Mouse (Mus musculus): ENCODE measurements around the gene Adh7.

Gene Adh7

GRCm38 (mm10) chr3:138222952-138223351 is 5.4 kb downstream of the Adh7 start:
- peak; percentile 77 for DNase-seq (ENCODE audit: low read depth, low spot score)

DNA sequence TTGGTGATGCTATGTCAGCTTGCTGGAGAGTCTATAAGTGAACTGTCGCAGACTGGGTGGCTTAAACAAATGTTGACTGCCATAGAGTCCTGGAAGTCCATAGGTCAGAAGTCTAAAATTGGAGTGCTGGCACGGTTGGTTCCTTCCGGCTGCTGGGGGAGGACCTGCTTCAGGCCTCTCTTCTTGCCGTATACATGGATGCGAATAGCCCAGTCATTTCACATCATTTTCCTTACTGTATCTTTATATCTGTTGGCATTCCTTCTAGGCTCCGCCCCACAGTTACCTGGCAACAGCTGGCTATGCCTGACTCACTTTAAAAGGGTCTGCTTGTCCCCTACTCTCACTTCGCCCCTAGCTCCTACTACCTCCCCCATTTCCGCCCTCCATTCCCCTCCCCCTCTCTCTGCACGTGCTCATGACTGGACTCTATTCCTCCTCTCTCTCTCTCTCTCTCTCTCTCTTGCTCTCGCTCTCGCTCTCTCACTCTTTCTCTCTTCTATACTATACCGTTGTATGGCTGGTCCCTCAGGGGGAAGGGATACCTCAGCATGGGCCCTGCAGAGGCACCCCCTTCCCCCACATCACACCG is 6.9 kb downstream of the Adh7 start:
- no peak for DNase-seq (ENCODE audit: low read depth, low spot score)

DNA sequence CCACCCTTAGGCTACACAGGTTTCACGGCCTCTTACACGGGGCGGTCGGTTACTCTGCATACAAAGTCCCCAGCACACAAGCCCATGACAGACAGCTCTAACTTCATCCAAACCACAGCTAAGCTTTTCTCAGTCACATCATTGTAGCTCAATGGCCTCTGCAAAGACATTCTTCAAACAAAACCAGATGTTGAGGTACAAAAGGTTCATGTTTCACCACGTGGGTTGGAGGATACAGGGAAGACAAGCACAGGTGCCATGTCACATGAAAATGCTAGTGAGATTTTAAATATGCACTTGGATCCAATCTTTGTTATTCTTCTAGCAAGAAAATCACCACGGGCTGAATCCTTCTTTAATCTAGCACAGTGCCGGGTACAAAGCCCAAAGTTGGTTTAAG is 7.8 kb downstream of the Adh7 start:
- DNase-seq (ENCODE audit: low read depth, low spot score): no peak

GRCm38 (mm10) chr3:138225853-138226252 is 8.3 kb downstream of the Adh7 start:
- no peak for DNase-seq (ENCODE audit: low read depth, low spot score)

DNA sequence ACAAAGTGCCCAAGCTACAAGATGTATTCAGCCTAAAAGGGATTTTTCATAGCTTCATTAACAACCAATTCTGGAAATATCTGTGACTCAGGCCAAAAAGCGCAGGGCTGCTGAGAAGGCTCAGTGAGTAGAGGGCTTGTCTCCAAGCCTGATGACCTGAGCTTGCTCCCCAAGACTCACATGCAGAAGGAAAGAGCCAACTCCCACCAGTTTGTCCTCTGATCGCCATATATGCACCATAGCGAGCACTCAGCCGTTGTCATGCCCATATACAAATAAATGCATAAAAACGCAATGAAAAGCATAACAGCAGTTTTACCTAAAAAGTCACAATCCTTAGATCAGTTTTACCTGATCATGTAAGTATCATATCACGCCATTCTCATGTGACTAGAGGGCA is 8.9 kb downstream of the Adh7 start:
- no peak for DNase-seq (ENCODE audit: low read depth, low spot score)

DNA sequence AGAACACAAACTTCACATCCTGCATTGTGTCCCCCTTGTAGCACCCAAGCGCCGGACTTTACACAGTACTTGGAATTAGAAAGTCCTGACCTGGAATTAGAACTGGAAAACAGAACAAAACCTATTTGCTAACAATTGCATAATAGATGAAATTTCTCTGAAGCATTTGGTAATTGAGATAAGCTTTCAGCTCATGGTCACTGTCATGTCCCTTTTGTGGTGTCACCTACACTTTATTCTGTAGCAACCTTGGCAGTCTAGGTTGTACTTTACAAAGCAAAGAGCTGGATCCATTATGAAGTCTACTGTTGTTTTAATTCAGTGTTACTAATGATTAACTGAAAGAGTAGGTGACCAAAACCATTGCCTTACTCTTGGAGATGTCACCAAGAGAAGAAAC is 9.5 kb downstream of the Adh7 start:
- DNase-seq (ENCODE audit: low read depth, low spot score): no peak

DNA sequence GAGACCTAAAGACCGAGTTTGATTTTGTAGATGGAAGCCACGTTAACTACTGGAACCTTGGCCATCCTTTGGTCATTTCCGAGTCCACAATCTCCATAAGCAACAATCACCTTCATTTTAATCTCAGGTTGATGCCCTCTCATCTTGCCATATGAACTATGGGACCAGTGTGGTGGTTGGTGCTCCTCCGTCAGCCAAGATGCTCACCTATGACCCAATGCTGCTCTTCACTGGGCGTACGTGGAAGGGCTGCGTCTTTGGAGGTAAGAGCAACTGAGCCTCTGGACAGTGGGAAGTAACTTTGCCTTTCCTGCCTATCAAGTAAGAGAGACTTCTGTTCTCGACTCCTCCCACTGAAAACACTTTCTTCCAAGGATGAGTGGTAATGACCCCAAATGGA is 10.2 kb downstream of the Adh7 start:
- DNase-seq (ENCODE audit: low read depth, low spot score): no peak

DNA sequence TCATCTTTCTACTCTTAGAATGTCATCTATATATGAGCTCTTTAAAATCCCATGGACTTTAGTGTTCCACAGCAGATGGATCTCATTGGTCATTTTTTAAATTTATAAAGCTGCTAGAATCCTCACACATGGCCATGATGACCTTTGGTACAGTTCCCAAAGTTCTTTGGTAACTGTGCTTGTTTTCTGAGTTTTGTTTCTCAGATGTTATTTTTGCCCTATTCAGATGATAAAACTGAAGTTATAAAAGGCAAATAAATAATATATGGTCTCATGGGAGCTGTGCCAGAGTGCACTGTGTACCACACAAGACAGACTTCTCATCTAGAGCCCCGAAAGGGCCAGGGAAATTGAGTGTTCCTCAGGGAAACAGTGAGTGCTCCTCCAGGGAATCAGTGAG is 11.9 kb downstream of the Adh7 start:
- no peak for DNase-seq (ENCODE audit: low read depth, low spot score)

GRCm38 (mm10) chr3:138230266-138230665 is 12.7 kb downstream of the Adh7 start:
- DNase-seq (ENCODE audit: low read depth, low spot score): no peak

- no peak for DNase-seq (ENCODE audit: low read depth, low spot score)
These were observed 14.0 kb downstream of the Adh7 start for GRCm38 (mm10) chr3:138231531-138231930.

- no peak for DNase-seq (ENCODE audit: low read depth, low spot score)
These were observed 19.1 kb downstream of the Adh7 start for GRCm38 (mm10) chr3:138236546-138237163.

DNA sequence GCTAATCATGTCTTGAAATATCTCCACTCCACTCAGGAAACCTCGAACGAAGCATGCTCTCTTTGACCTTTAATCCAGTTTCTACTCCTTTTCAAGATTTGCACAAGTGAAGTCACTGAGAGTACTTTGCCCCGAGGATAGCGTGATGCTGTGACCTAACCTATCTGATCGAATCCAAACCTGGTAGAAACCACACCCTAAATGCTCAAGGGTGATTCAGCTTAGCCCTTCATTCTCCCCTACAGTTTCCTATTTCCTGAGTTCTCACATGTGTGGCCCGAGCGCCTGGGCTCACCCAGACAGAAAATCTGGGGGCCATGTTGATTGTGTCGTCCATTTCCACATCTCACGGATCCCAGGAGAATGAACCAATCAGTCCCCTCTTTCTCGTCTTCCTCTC is 20.5 kb downstream of the Adh7 start:
- DNase-seq (ENCODE audit: low read depth, low spot score): no peak

GRCm38 (mm10) chr3:138239461-138239860 is 21.9 kb downstream of the Adh7 start:
- no peak for DNase-seq (ENCODE audit: low read depth, low spot score)

GRCm38 (mm10) chr3:138240411-138240810 is 22.9 kb downstream of the Adh7 start:
- DNase-seq (ENCODE audit: low read depth, low spot score): no peak

GRCm38 (mm10) chr3:138240942-138241341 is 23.4 kb downstream of the Adh7 start:
- DNase-seq (ENCODE audit: low read depth, low spot score): no peak

GRCm38 (mm10) chr3:138241371-138241770 is 23.8 kb downstream of the Adh7 start:
- no peak for DNase-seq (ENCODE audit: low read depth, low spot score)

DNA sequence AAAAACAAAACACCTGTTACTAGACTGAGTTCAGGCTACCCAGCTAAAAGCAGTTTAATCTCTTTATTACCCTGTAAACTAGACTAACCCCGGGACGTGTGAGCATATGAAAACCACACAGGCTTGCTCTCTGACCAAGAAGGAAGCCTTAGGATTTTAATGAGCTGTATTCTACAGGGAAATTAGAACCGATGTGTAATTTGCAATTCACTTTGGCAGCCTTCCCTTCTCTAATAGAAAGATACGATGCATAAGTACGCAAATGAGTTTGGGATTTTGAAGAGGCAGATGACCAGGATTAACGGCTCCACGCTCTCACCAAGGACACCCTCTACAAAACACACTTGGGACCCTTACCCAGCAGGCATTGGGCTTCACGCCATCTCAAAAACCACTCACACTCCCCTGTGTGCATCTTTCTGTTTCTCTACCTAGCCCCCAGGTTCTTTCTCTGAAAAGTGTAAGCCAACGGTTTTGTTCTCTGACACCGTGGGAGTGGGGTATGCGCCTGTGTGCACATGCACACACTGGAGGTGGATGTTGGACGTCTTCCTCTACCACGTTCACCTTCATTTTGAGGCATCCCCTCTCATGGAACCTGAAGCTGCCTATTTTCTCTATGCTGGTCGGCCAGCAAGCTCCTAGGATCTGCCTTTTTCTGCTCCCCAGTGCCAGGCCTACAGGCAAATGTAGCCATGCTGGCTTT is 24.6 kb downstream of the Adh7 start:
- no peak for DNase-seq (ENCODE audit: low read depth, low spot score)

DNA sequence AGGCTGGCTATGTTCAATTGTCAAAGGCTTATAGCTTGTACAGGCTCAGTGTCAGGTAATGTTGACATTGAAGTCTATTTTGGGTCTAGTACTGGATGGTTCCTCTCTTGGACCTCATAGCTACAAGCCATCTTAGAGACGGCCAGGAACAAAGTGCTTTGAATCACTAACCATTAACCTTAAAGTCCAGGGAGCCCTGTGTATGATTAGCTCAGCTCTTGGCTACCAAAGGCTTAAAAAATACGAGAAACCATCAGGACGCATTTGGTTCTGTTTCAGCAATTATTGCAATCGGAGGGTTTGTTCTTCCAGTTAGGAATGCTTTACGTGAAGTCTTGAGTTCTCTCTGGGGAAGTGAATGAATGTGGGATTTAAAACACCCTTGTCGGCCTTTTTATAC is 25.4 kb downstream of the Adh7 start:
- DNase-seq (ENCODE audit: low read depth, low spot score): no peak

DNA sequence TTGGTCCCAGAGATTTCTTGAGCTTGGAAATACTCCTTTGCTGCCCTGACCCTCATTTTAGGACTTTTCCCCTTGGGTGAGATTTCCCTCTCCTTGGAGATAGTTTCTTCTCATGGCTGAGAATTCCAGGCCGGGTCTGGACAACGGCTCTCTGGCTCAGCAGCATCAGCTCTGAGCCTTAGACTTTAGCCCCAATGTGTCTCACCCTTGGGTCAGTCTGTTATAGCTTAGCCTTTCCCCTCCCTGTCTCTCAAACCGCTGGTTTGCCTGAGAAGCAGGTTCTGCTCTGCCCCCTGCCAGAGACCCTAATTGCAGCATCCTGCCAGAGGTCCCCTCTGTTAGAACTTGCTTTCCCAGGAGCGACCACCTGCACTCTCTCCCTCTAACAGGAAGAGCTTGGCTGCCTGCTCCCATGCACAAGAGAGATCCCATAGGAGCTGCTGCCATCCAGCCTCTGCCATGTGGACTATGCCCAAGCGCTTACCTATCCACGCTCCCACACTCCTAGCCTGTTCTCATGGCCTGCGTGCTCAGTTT is 26.8 kb downstream of the Adh7 start:
- no peak for DNase-seq (ENCODE audit: low read depth, low spot score)

GRCm38 (mm10) chr3:138246511-138247020 is 29.0 kb downstream of the Adh7 start:
- no peak for DNase-seq (ENCODE audit: low read depth, low spot score)

GRCm38 (mm10) chr3:138247241-138247640 is 29.7 kb downstream of the Adh7 start:
- DNase-seq (ENCODE audit: low read depth, low spot score): no peak

- DNase-seq (ENCODE audit: low read depth, low spot score): no peak
These were observed 30.5 kb downstream of the Adh7 start for GRCm38 (mm10) chr3:138248011-138248410.

DNA sequence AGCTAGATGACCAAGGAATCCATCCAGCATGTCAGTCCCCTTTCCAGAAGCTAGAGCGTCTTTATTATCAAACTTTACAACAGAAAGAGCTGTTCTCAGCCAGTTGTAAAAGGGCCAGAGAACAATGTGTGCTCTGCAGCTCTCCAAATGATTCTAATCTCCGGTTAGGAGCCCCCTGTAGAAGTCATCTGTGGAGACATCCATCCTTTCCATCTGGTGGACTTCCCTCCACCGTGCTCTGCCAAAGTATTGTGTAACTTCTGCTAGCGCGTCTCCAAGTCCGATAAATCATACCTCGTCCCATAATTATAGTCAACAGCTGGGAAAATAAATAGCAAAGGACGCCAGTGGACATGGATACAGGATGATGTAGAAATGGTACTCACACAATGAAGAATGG is 31.2 kb downstream of the Adh7 start:
- no peak for DNase-seq (ENCODE audit: low read depth, low spot score)
